9 mouse cellular contexts compared by ENCODE assay signal in genomic region chr7:63911383-63912233, GRCm38 (mm10). TPM values are rescaled to one million over a fixed set of nuclear protein-coding genes. Genes with fewer than 3 reads are reported as not detected.
DNase-seq lines count a peak whose midpoint lies in the region; ATAC-seq and TF ChIP-seq lines count a peak whose summit lies in the region.
"Had no signal": no experiment of that assay in that cellular context is flagged by ENCODE, and none has a peak within 500 bp of the region (broad histone marks: within the 10 kb centered on the region; RNA-seq: fewer than 3 reads in every experiment).

No protein-coding gene starts in this region.

- no peaks in the 10 kb centered on the region; the same call in 1 of the 2 replicates for H3K36me3 ChIP-seq in midbrain, embryonic 10.5 days
- H3K36me3 ChIP-seq in midbrain, embryonic 11.5 days (ENCODE audit: control insufficient read depth, insufficient read depth, low read length): no peaks in the 10 kb centered on the region
- no peaks in the 10 kb centered on the region for H3K36me3 ChIP-seq in lung, embryonic 16.5 days (ENCODE audit: control insufficient read depth, insufficient read depth, low read length)
- H3K36me3 ChIP-seq in stomach, embryonic 14.5 days (ENCODE audit: control insufficient read depth, insufficient read depth, low read length): no peaks in the 10 kb centered on the region
- H3K36me3 ChIP-seq: midbrain, embryonic 12.5 days had no signal

- no peak for TF ChIP-seq POLR2A in cerebellum, adult 2 months (IDR thresholded peaks at IDR 0.05; ENCODE audit: borderline replicate concordance, insufficient read depth, low read length)

- H3K4me3 ChIP-seq in midbrain, embryonic 10.5 days: no peak overlapping the region
- no peak overlapping the region for H3K4me3 ChIP-seq in midbrain, embryonic 11.5 days (ENCODE audit: low read depth, low read length)
- no peak overlapping the region for H3K4me3 ChIP-seq in cerebellum, adult 2 months (replicated peaks; ENCODE audit: insufficient read depth, low read depth, low read length)
- H3K4me3 ChIP-seq in lung, embryonic 16.5 days (ENCODE audit: low read length): no peak overlapping the region
- H3K4me3 ChIP-seq in stomach, embryonic 14.5 days (ENCODE audit: low read depth, low read length): no peak overlapping the region
- H3K4me3 ChIP-seq: midbrain, embryonic 12.5 days had no signal

- H3K4me2 ChIP-seq in midbrain, embryonic 11.5 days: no peak overlapping the region
- no peak overlapping the region for H3K4me2 ChIP-seq in lung, embryonic 16.5 days (ENCODE audit: low read depth, low read length)
- no peak overlapping the region for H3K4me2 ChIP-seq in stomach, embryonic 14.5 days (replicated peaks; ENCODE audit: low read depth, low read length)
- H3K4me2 ChIP-seq: midbrain, embryonic 12.5 days had no signal

- no peaks in the 10 kb centered on the region for H3K9me3 ChIP-seq in midbrain, embryonic 10.5 days (replicated peaks)
- H3K9me3 ChIP-seq in midbrain, embryonic 11.5 days (ENCODE audit: control insufficient read depth, low read length): no peaks in the 10 kb centered on the region
- no peaks in the 10 kb centered on the region for H3K9me3 ChIP-seq in lung, embryonic 16.5 days (ENCODE audit: control insufficient read depth, low read length)
- H3K9me3 ChIP-seq in stomach, embryonic 14.5 days (ENCODE audit: control insufficient read depth, low read depth, low read length): no peaks in the 10 kb centered on the region
- H3K9me3 ChIP-seq: midbrain, embryonic 12.5 days had no signal

- no peak for TF ChIP-seq CTCF in cerebellum, adult 2 months (IDR thresholded peaks at IDR 0.05; ENCODE audit: borderline replicate concordance, insufficient read depth, low read depth, low read length)

- 59% methylated on average over 8 of the region's 8 CpGs for WGBS in midbrain, embryonic 10.5 days
- WGBS in midbrain, embryonic 11.5 days: 58% methylated on average over 8 of the region's 8 CpGs
- 17% methylated on average over 8 of the region's 8 CpGs for WGBS in cerebellum, adult 2 months
- 24% methylated on average over 8 of the region's 8 CpGs for WGBS in lung, embryonic 16.5 days
- 52% methylated on average over 8 of the region's 8 CpGs for WGBS in stomach, embryonic 14.5 days

- H3K27ac ChIP-seq in midbrain, embryonic 10.5 days (replicated peaks): peak overlapping the region; percentile 71
- H3K27ac ChIP-seq in midbrain, embryonic 11.5 days (ENCODE audit: low read depth, low read length): no peak overlapping the region
- peak overlapping the region; percentile 93 for H3K27ac ChIP-seq in cerebellum, adult 2 months (ENCODE audit: insufficient read depth, low read length)
- H3K27ac ChIP-seq in lung, embryonic 16.5 days (ENCODE audit: low read length): peak overlapping the region; percentile 77
- peak overlapping the region; percentile 48; the same call in 1 of the 2 replicates for H3K27ac ChIP-seq in stomach, embryonic 14.5 days (ENCODE audit: low read length)
- H3K27ac ChIP-seq: midbrain, embryonic 12.5 days had no signal

- no peak for DNase-seq in midbrain, embryonic 10.5 days (ENCODE audit: low spot score)
- DNase-seq in midbrain, embryonic 11.5 days (ENCODE audit: low spot score, missing footprints): no peak
- peak; percentile 73 to 77 for DNase-seq in cerebellum, adult 2 months
- peak; percentile 100 for DNase-seq in heart, adult 11 months
- DNase-seq in kidney, adult 18-20 months: peak; percentile 85
- DNase-seq in right cerebral cortex, postnatal 14 days: no peak

- H3K27me3 ChIP-seq in midbrain, embryonic 10.5 days (ENCODE audit: low read depth, poor library complexity, severe bottlenecking): no peaks in the 10 kb centered on the region
- no peaks in the 10 kb centered on the region for H3K27me3 ChIP-seq in midbrain, embryonic 11.5 days (ENCODE audit: control insufficient read depth, insufficient read depth, low read length)
- no peaks in the 10 kb centered on the region for H3K27me3 ChIP-seq in cerebellum, adult 2 months (ENCODE audit: control insufficient read depth, insufficient read depth, low read length)
- no peaks in the 10 kb centered on the region for H3K27me3 ChIP-seq in lung, embryonic 16.5 days (ENCODE audit: control insufficient read depth, insufficient read depth, low read depth, low read length)
- no peaks in the 10 kb centered on the region for H3K27me3 ChIP-seq in stomach, embryonic 14.5 days (ENCODE audit: control insufficient read depth, insufficient read depth, low read length)
- H3K27me3 ChIP-seq: midbrain, embryonic 12.5 days had no signal

- H3K4me1 ChIP-seq in midbrain, embryonic 10.5 days: peaks cover 70% of the 10 kb centered on the region
- peaks cover 39% of the 10 kb centered on the region for H3K4me1 ChIP-seq in midbrain, embryonic 11.5 days (ENCODE audit: control insufficient read depth, insufficient read depth, low read length)
- peaks cover 78% of the 10 kb centered on the region for H3K4me1 ChIP-seq in cerebellum, adult 2 months (ENCODE audit: control insufficient read depth, insufficient read depth, low read length)
- peaks cover 63% of the 10 kb centered on the region for H3K4me1 ChIP-seq in lung, embryonic 16.5 days (replicated peaks; ENCODE audit: control insufficient read depth, insufficient read depth, low read length)
- H3K4me1 ChIP-seq in stomach, embryonic 14.5 days (ENCODE audit: control insufficient read depth, insufficient read depth, low read length): peaks cover 49% of the 10 kb centered on the region

- ATAC-seq in midbrain, embryonic 11.5 days (ENCODE audit: low FRiP score): no peak
- ATAC-seq in lung, embryonic 16.5 days (ENCODE audit: low read depth): peak; percentile 52
- peak; percentile 18; the same call in 1 of the 2 replicates for ATAC-seq in stomach, embryonic 14.5 days (ENCODE audit: insufficient number of reproducible peaks, insufficient read depth, low FRiP score, low read depth)

- no peak overlapping the region for H3K9ac ChIP-seq in midbrain, embryonic 11.5 days (ENCODE audit: low read length)
- no peak overlapping the region for H3K9ac ChIP-seq in lung, embryonic 16.5 days (ENCODE audit: low read length)
- H3K9ac ChIP-seq in stomach, embryonic 14.5 days (replicated peaks; ENCODE audit: low read depth, low read length): no peak overlapping the region
- H3K9ac ChIP-seq: midbrain, embryonic 12.5 days had no signal

RNA-seq across cellular contexts. Expression of gene E030018B13Rik, which starts 5.0 kb away (rescaled TPM):
- polyA plus RNA-seq in midbrain, embryonic 10.5 days (2016; fragmentation: Nextera tagmentation; extraction: Ambion mirVana): not detected in 2 replicates
- polyA plus RNA-seq in midbrain, embryonic 11.5 days (2014; fragmentation: Nextera tagmentation; extraction: Ambion mirVana): 0.14 TPM in 1 of 2 replicates, not detected in the other
- not detected in 2 replicates for polyA plus RNA-seq in cerebellum, adult 2 months (2012; rRNA removed)
- polyA plus RNA-seq in lung, embryonic 16.5 days (2015; fragmentation: Nextera tagmentation; extraction: Ambion mirVana): not detected in 2 replicates
- polyA plus RNA-seq in stomach, embryonic 14.5 days (2014; fragmentation: Nextera tagmentation; extraction: Ambion mirVana): 0.25 and 0.34 TPM in 2 replicates
- polyA plus RNA-seq: midbrain, embryonic 12.5 days had no signal

RNA-seq across cellular contexts. Expression of gene Klf13, which starts 27.1 kb away (rescaled TPM):
- 29.6 and 34.1 TPM in 2 replicates for polyA plus RNA-seq in midbrain, embryonic 10.5 days (2016; fragmentation: Nextera tagmentation; extraction: Ambion mirVana)
- 31.5 and 32.0 TPM in 2 replicates for polyA plus RNA-seq in midbrain, embryonic 11.5 days (2014; fragmentation: Nextera tagmentation; extraction: Ambion mirVana)
- 60.8 and 68.9 TPM in 2 replicates for polyA plus RNA-seq in cerebellum, adult 2 months (2012; rRNA removed)
- 39.0 and 40.1 TPM in 2 replicates for polyA plus RNA-seq in lung, embryonic 16.5 days (2015; fragmentation: Nextera tagmentation; extraction: Ambion mirVana)
- 35.5 and 38.5 TPM in 2 replicates for polyA plus RNA-seq in stomach, embryonic 14.5 days (2014; fragmentation: Nextera tagmentation; extraction: Ambion mirVana)

Comparison
In these comparisons a context has a peak if more than half of its experiments do, and no peak if none do; other contexts are left out.
1. DNase-seq: peak in cerebellum, adult 2 months (2 of 2), heart, adult 11 months (single experiment) and kidney, adult 18-20 months (single experiment); none in midbrain, embryonic 10.5 days (single experiment), midbrain, embryonic 11.5 days (single experiment) and right cerebral cortex, postnatal 14 days (single experiment).